Mouse (Mus musculus) midbrain, embryonic 10.5 days (tissue): Measurements from ENCODE around the gene Pzp. TPM values are rescaled to one million over a fixed set of nuclear protein-coding genes. Genes with fewer than 3 reads are reported as not detected.

ENCODE experiments used
- DNase-seq: peaks from one replicate; pipeline ENCODE4 v3.0.0-alpha.2; 2017; ENCODE audit warnings: low spot score
- H3K27ac ChIP-seq: fragments of 300-500 bp; sonication (generic); replicated peaks from 2 replicates; pipeline ENCODE4 v1.5.1; 2016; ENCODE audit warnings: mild to moderate bottlenecking
- H3K27me3 ChIP-seq: fragments of 300-500 bp; sonication (generic); 2 replicates; pipeline ENCODE4 v1.6.1; 2016; ENCODE audit warnings: low read depth, mild to moderate bottlenecking; ENCODE audit not compliant: poor library complexity, severe bottlenecking
- H3K36me3 ChIP-seq: fragments of 300-500 bp; sonication (generic); 2 replicates; pipeline ENCODE4 v1.6.1; 2016; ENCODE audit warnings: mild to moderate bottlenecking, moderate library complexity
- H3K4me1 ChIP-seq: fragments of 300-500 bp; sonication (generic); 2 replicates; pipeline ENCODE4 v1.6.1; 2016
- H3K4me3 ChIP-seq: fragments of 300-500 bp; sonication (generic); 2 replicates; pipeline ENCODE4 v1.5.1; 2016; ENCODE audit warnings: mild to moderate bottlenecking, moderate library complexity
- H3K9me3 ChIP-seq: fragments of 300-500 bp; sonication (generic); replicated peaks from 2 replicates; pipeline ENCODE4 v1.6.1; 2016; ENCODE audit warnings: mild to moderate bottlenecking
- WGBS: fragments of 180-500 bp; shearing (Covaris S2); methylation state at CpG from one replicate; pipeline ENCODE4 v1.1.7; 2016; 5-methylcytosine and 5-hydroxymethylcytosine counted together
- polyA plus RNA-seq: library from polyadenylated mRNA; unstranded; fragments of >200 nt; fragmentation: Nextera tagmentation; extraction: Ambion mirVana; gene quantifications from 2 replicates; pipeline ENCODE4 v1.2.1, GENCODE M21; 2016

Pzp gene
- polyA plus RNA-seq, 1 experiment from 2014 or later: not detected

DNA sequence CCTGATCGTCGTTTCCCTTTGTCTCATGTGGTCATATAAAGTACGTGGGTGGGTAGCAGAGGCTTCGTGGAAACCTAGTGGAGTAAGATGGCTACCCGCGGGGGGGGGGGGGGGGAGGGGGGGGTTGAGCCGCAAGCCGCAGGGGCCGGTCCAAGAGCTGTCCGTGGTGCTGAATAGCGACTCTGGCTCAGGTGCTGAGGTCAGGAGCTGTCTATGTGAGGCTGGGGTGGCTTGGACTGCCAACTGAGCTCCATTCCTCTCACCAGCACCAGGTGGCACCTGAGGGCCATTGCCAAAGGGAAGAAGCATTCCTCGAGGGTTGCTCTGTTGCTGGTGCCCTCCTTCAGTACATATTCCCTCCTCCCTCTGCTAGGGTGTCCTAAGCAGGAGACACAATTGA lies 57.1 kb downstream of the Pzp start:
- Histone ChIP-seq H3K4me3 (no peak overlapping the region), H3K27ac (no peak overlapping the region), H3K4me1 (peaks cover 12% of the 10 kb centered on the region), H3K27me3 (no peaks in the 10 kb centered on the region), H3K9me3 (no peaks in the 10 kb centered on the region), H3K36me3 (no peaks in the 10 kb centered on the region)
- whole genome bisulfite sequencing: 11% methylated on average over 10 of the region's 12 CpGs
- DNase-seq: peak; percentile 32

DNA sequence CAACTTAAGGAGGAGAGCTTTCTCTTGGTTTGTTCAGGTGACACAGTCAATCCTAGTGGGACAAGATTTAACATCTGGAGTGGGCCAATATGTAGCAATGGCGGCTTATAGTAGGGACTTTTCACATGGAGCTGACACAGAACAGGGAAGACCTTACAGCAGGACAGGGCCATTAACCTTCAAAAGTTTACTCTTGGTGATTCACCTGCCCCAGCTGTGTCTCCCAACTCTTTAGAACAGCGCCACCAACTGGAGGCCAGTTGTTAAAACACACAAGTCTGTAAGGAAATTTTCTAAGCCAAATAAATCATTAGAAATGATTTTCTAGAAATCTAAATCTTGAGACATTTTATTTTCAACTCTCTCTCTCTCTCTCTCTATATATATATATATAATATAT lies 59.2 kb downstream of the Pzp start:
- no peak overlapping the region for H3K4me3 ChIP-seq
- H3K27me3 ChIP-seq: no peaks in the 10 kb centered on the region
- WGBS: 41% methylated on average over 2 of the region's 2 CpGs
- peaks cover 12% of the 10 kb centered on the region for H3K4me1 ChIP-seq
- no peak for DNase-seq
- H3K36me3 ChIP-seq: no peaks in the 10 kb centered on the region
- H3K9me3 ChIP-seq: no peaks in the 10 kb centered on the region
- no peak overlapping the region for H3K27ac ChIP-seq

DNA sequence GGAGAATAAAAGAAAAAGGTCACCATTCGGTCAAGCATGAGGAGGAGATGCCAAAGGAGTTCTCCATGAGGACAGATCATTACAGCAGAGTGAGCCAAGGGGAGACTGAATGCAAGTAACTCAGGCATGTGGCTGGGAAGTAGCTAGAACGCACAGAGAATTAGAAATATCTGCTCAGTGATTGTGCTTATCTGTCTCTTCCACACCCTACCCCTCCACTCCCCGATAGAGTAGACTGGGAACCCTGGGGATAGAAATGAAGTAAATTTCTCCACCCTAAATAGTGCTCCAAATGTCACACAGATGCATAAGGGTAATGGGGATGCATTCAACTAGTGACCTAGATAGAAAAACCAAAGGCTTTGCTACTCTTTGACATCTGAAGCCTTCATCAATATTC lies 60.0 kb downstream of the Pzp start:
- no peak overlapping the region for H3K4me3 ChIP-seq
- H3K4me1 ChIP-seq: peaks cover 12% of the 10 kb centered on the region
- DNase-seq: no peak
- H3K27ac ChIP-seq: no peak overlapping the region
- H3K9me3 ChIP-seq: no peaks in the 10 kb centered on the region
- WGBS: 74% methylated on average over 3 of the region's 3 CpGs
- H3K36me3 ChIP-seq: no peaks in the 10 kb centered on the region
- H3K27me3 ChIP-seq: no peaks in the 10 kb centered on the region

DNA sequence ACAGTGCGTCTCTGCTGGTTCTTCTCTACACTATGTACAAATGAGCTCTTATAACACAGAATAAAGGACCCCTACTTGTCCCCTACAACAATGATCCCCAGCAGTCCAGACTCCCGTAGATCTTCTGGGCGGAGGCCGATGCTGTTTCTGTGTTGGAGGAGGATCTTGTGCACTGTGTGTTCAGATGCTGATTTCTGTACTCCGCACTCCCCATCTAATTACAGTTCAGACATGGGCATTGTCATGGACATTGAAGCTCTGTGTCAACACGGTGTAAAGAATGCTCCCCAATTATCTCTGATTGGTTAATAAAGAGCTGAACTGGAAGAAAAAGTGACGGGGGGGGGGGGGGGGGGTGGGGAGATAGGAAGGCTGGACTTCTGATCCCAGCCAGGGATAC lies 60.5 kb downstream of the Pzp start:
- WGBS: 62% methylated on average over 7 of the region's 7 CpGs
- peaks cover 12% of the 10 kb centered on the region for H3K4me1 ChIP-seq
- H3K36me3 ChIP-seq: no peaks in the 10 kb centered on the region
- no peak for DNase-seq
- no peaks in the 10 kb centered on the region for H3K9me3 ChIP-seq
- H3K4me3 ChIP-seq: no peak overlapping the region
- H3K27ac ChIP-seq: no peak overlapping the region
- no peaks in the 10 kb centered on the region for H3K27me3 ChIP-seq

DNA sequence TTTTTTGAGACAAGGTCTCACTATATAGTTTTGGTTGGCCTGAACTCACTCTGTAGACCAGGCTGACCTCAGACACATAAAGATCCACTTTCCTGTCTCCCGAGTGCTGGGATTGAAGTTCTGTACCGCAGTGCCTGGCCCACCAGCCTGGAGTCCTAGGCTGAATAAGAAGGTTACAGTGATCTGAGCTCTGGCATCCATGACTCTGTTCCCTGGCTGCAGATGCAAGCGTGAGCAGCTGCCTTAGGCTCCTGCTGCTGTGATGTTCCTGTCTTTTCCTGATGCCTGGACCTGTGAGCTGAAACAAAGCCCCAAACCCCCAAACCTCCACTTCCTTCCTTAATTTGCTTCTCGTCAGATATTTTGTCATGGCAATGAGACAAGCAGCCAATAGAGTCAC lies 61.5 kb downstream of the Pzp start:
- no peaks in the 10 kb centered on the region for H3K27me3 ChIP-seq
- WGBS: 89% methylated on average over 4 of the region's 4 CpGs
- no peaks in the 10 kb centered on the region for H3K36me3 ChIP-seq
- H3K4me1 ChIP-seq: peaks cover 12% of the 10 kb centered on the region
- H3K27ac ChIP-seq: no peak overlapping the region
- no peak overlapping the region for H3K4me3 ChIP-seq
- no peaks in the 10 kb centered on the region for H3K9me3 ChIP-seq
- no peak for DNase-seq

DNA sequence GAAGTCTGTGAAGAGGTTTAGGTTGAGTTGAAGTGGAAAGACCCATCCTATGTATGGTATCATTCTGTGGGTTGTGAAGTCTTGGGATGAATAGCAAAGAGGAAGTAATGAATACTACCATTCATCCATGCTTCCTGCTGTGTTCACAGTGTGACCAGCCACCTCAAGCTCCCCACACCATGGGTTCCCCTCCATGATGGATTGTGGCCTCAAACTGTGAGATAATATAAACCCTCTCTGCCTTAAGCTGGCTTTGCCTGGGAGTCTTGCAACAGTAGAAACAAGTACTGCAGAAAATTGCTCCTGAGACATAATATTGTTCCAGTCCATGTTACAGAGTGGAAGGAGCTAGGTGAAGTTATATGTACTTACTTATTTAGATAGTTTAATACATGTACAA lies 64.9 kb downstream of the Pzp start:
- DNase-seq: no peak
- Histone ChIP-seq H3K27ac (no peak overlapping the region), H3K4me3 (no peak overlapping the region), H3K27me3 (no peaks in the 10 kb centered on the region), H3K9me3 (no peaks in the 10 kb centered on the region), H3K4me1 (peaks cover 11% of the 10 kb centered on the region), H3K36me3 (no peaks in the 10 kb centered on the region)

DNA sequence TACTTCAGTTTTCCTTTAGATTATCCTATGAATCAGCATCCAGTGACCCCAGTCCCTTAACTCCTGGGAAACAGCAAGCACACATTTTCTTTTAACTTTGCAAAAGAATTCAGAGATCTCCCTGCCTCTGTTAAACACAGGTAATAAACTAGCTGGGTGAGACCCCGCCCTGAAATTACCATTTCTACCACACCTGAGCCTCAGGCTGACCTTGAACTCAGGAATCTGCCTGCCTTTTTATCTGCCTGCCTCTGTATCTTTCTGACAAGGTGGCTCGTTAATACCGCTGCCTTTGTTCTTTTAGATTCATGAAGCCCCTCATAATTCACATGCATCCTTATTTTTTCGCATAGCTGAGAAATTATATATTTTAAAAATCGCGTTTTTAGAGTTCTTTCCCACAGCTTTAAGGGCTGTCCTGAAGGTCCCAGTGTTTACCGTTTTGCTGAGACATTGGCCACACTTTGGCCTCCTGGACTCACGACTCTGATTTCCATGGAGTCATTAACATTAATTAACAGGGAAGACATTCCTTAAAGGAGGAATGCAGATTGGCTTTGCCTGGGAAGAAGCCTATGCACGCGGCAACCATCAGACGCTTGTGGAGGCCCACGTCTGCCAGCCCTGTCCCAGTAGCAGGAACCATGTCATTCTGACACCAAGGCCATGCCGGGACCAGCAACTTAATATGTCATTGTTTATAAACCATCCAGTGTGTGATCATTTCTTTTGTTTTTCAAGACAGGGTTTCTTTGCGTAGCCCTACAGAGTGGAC lies 65.6 kb downstream of the Pzp start:
- Histone ChIP-seq H3K27me3 (no peaks in the 10 kb centered on the region), H3K4me3 (no peak overlapping the region), H3K4me1 (peaks cover 5% of the 10 kb centered on the region; the same call in 1 of the 2 replicates), H3K9me3 (no peaks in the 10 kb centered on the region), H3K27ac (no peak overlapping the region), H3K36me3 (no peaks in the 10 kb centered on the region)
- WGBS: 87% methylated on average over 14 of the region's 14 CpGs
- no peak for DNase-seq

DNA sequence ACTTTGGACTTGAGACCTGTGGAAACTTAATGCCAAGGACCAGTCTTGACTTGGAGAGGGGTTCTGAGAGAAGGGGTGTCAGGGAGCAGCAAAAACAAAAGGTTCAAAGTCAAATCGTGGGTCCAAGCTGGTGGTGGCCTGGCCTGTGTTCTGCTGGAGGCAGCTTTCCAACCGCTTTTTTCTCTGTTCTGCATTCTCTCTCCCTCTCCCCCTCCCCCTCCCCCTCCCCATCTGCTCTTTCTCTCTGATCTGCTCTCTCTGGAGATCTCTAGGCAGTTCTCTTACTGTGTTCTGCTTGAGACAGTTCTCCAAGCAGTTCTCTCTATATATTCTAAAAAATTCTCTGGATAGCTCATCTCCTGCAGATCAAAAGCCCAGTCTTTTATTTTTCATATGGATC lies 66.2 kb downstream of the Pzp start:
- 51% methylated on average over 2 of the region's 2 CpGs for WGBS
- H3K27me3 ChIP-seq: no peaks in the 10 kb centered on the region
- no peak overlapping the region for H3K27ac ChIP-seq
- DNase-seq: no peak
- H3K9me3 ChIP-seq: no peaks in the 10 kb centered on the region
- no peaks in the 10 kb centered on the region for H3K4me1 ChIP-seq
- H3K4me3 ChIP-seq: no peak overlapping the region
- H3K36me3 ChIP-seq: no peaks in the 10 kb centered on the region

DNA sequence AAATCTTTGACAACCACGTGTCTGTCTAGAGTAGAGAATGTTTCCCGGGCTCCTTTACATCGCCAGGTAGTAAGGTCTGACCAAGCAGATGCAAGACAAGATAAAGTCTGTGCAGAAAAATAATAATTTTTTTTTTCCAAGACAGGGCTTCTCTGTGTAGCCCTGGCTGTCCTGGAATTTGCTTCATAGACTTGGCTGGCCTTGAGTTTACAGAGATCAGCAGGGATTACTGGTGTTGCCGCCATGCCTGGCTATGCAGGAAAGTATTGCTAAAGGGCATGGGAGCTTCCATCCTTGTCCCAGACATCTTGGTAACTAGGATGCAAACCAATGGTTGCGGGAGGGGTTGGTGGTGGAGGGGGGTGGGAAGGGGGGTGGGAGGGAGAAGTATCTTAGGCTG lies 69.3 kb downstream of the Pzp start:
- Histone ChIP-seq H3K4me3 (no peak overlapping the region), H3K4me1 (no peaks in the 10 kb centered on the region), H3K9me3 (no peaks in the 10 kb centered on the region), H3K27ac (no peak overlapping the region), H3K36me3 (no peaks in the 10 kb centered on the region), H3K27me3 (no peaks in the 10 kb centered on the region)
- DNase-seq: no peak
- WGBS: 88% methylated on average over 5 of the region's 5 CpGs

DNA sequence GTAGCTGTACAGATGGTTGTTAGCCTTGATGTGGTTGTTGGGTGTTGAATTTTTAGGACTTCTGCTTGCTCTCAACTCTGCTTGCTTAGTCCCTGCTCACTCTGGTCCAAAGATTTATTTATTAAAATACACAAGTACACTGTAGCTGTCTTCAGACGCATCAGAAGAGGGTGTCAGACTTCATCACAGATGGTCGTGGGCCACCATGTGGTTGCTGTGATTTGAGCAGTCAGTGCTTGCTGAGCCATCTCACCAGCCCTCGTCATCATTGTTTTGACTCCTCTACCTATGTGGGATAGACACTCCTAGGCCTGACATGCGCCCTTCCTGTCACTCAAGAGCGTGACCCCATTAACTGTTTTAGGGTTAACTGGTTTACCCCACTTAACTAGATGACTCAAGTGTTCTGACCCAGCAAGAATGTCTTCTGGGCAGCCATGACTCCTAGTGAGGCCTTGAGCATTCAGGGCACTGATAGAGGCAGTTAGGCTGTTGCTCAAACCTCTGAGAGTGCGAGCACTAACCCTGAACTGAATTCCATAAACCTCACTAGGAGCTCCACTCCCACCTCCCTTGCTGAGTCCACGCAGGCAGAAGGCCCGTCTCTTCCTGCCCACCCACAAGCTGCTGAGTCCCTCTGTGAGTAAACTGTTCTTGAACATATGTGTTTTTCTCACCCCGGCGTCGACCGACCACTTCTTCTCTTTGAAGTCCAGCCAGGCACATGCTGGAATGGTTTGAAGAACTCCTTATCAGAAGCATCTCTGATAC lies 70.5 kb downstream of the Pzp start:
- no peaks in the 10 kb centered on the region for H3K4me1 ChIP-seq
- no peak overlapping the region for H3K4me3 ChIP-seq
- H3K27ac ChIP-seq: no peak overlapping the region
- H3K36me3 ChIP-seq: no peaks in the 10 kb centered on the region
- WGBS: 89% methylated on average over 12 of the region's 12 CpGs
- no peak for DNase-seq
- no peaks in the 10 kb centered on the region for H3K27me3 ChIP-seq
- H3K9me3 ChIP-seq: no peaks in the 10 kb centered on the region

DNA sequence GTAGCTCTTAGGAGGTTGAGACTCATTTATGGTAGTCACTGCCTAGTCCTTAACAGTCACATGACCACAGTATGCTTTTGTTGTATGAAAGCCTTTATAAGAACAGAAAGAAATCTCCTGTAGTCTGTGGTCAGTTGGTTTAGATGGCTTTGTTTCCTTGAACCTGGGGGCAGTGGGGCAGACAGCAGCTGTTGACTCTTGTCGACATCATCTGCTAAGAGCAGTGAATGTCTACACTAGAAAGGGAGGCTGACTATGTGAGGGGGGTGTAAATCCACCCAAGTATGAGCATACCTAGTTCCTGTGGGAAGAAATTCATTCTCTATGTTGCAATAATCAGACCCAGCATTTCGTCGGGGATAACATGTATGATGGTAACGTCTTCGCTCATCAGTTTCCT lies 79.5 kb downstream of the Pzp start:
- Histone ChIP-seq H3K9me3 (no peaks in the 10 kb centered on the region), H3K27ac (no peak overlapping the region), H3K4me3 (no peak overlapping the region), H3K4me1 (peaks cover 10% of the 10 kb centered on the region), H3K27me3 (peaks cover 5% of the 10 kb centered on the region; the same call in 1 of the 2 replicates), H3K36me3 (no peaks in the 10 kb centered on the region)
- no peak for DNase-seq
- 97% methylated on average over 5 of the region's 5 CpGs for WGBS

DNA sequence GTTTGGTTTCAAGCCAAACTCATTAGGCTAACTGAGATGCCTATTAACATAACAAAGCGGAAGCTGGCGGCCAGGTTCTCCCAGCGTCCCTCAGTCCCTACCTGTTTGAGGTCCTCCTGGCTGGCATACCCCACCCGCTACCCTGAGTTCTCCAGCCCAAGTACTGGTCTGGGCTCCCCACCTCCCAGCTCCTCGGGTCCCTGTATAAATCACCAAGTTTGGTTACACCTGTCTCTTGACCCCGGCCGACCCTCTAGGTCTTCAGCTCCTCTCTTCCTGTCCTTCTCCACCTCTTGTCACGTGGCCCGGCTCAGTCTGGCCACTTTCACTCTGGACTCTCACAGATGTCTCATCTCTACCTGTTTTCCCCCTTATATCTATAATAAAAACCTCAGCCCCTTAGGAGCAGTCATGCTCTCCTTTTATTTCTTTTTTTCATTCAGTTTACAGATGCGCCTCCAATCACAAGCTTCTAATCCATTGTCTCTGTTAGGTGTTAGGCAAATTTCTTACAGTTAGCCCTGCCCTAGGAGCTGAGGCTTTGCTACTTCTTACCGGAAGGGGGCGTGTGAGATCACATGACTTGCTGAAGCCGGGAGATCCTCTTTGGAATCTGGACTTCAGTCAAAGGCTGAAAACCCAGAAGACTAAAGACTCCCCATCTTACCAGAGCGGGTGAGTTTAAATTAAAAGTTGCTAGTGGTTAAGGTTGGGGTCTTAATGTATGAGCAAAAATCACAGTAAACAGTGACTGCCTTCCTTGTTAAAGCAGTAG lies 80.6 kb downstream of the Pzp start:
- peaks cover 5% of the 10 kb centered on the region; the same call in 1 of the 2 replicates for H3K27me3 ChIP-seq
- H3K9me3 ChIP-seq: no peaks in the 10 kb centered on the region
- peak overlapping the region; percentile 32; the same call in 1 of the 2 replicates for H3K4me3 ChIP-seq
- H3K27ac ChIP-seq: no peak overlapping the region
- no peaks in the 10 kb centered on the region for H3K36me3 ChIP-seq
- peaks cover 10% of the 10 kb centered on the region for H3K4me1 ChIP-seq
- DNase-seq: peak; percentile 50
- WGBS: 12% methylated on average over 14 of the region's 14 CpGs

DNA sequence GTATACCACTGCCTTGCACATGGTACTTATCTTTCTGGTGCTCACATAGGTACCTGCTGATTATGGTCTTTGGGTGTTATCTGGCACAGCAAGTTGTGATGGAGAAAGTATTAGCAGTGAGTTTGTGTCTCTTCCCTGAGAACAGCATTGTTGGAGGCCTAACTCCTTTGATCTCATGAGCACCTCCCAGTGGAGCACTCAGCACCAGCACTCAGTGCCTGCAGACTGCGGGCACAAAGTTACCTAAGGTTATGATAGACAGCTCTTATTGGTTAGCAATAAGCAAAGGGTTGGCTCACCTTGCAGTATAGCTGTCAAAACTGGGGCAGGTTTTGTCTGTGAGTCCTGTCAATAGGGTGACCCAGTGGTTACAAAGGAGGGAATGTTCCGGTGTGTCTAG lies 86.3 kb downstream of the Pzp start:
- Histone ChIP-seq H3K4me3 (no peak overlapping the region), H3K27me3 (peaks cover 19% of the 10 kb centered on the region), H3K36me3 (peaks cover 15% of the 10 kb centered on the region), H3K4me1 (peaks cover 22% of the 10 kb centered on the region), H3K9me3 (no peaks in the 10 kb centered on the region), H3K27ac (no peak overlapping the region)
- DNase-seq: no peak
- 96% methylated on average over 2 of the region's 2 CpGs for WGBS
